Mouse (Mus musculus): ENCODE data around the gene Abhd6.
A peak's percentile ranks its signal among the peaks of the same experiment; 100 is the strongest.
"Not testable (repeated sequence)": the region's sequence is repeated elsewhere in the genome, so short reads cannot be mapped to it uniquely, and the experiment has no call there.

Gene Abhd6

GRCm38 (mm10) chr14:7999030-7999429, 3.7 kb upstream of the Abhd6 start:
- DNase-seq (ENCODE audit: low read depth, low spot score), result no peak

- DNase-seq (ENCODE audit: low read depth, low spot score), result no peak
These were observed 3.3 kb upstream of the Abhd6 start for GRCm38 (mm10) chr14:7999435-7999834.

GRCm38 (mm10) chr14:8000247-8000646, 2.5 kb upstream of the Abhd6 start:
- DNase-seq (ENCODE audit: low read depth, low spot score), result no peak

- DNase-seq (ENCODE audit: low read depth, low spot score), result no peak
These were observed 1.6 kb upstream of the Abhd6 start for GRCm38 (mm10) chr14:8000831-8001685.

- DNase-seq (ENCODE audit: low read depth, low spot score), result no peak
These were observed 480 bp downstream of the Abhd6 start for GRCm38 (mm10) chr14:8003093-8003670.

- DNase-seq (ENCODE audit: low read depth, low spot score), result no peak
These were observed 1.3 kb downstream of the Abhd6 start for GRCm38 (mm10) chr14:8003727-8004670.

GRCm38 (mm10) chr14:8006061-8006460, 3.4 kb downstream of the Abhd6 start:
- DNase-seq (ENCODE audit: low read depth, low spot score), result not testable (repeated sequence)

- DNase-seq (ENCODE audit: low read depth, low spot score), result no peak
These were observed 4.4 kb downstream of the Abhd6 start for GRCm38 (mm10) chr14:8007084-8007483.

GRCm38 (mm10) chr14:8007486-8007885, 4.8 kb downstream of the Abhd6 start:
- peak; percentile 29 for DNase-seq (ENCODE audit: low read depth, low spot score)

- no peak for DNase-seq (ENCODE audit: low read depth, low spot score)
These were observed 5.2 kb downstream of the Abhd6 start for GRCm38 (mm10) chr14:8007923-8008322.

- no peak for DNase-seq (ENCODE audit: low read depth, low spot score)
These were observed 8.6 kb downstream of the Abhd6 start for GRCm38 (mm10) chr14:8011297-8011696.

- no peak for DNase-seq (ENCODE audit: low read depth, low spot score)
These were observed 9.2 kb downstream of the Abhd6 start for GRCm38 (mm10) chr14:8011938-8012337.

- DNase-seq (ENCODE audit: low read depth, low spot score), result no peak
These were observed 13.1 kb downstream of the Abhd6 start for GRCm38 (mm10) chr14:8015756-8016155.

- no peak for DNase-seq (ENCODE audit: low read depth, low spot score)
These were observed 13.6 kb downstream of the Abhd6 start for GRCm38 (mm10) chr14:8016276-8016675.

- no peak for DNase-seq (ENCODE audit: low read depth, low spot score)
These were observed 14.2 kb downstream of the Abhd6 start for GRCm38 (mm10) chr14:8016951-8017350.

- DNase-seq (ENCODE audit: low read depth, low spot score), result no peak
These were observed 17.3 kb downstream of the Abhd6 start for GRCm38 (mm10) chr14:8020011-8020410.

- no peak for DNase-seq (ENCODE audit: low read depth, low spot score)
These were observed 17.8 kb downstream of the Abhd6 start for GRCm38 (mm10) chr14:8020546-8020945.

- DNase-seq (ENCODE audit: low read depth, low spot score), result no peak
These were observed 21.8 kb downstream of the Abhd6 start for GRCm38 (mm10) chr14:8024469-8024868.

- DNase-seq (ENCODE audit: low read depth, low spot score), result no peak
These were observed 22.2 kb downstream of the Abhd6 start for GRCm38 (mm10) chr14:8024936-8025335.

- no peak for DNase-seq (ENCODE audit: low read depth, low spot score)
These were observed 24.2 kb downstream of the Abhd6 start for GRCm38 (mm10) chr14:8026769-8027531.

GRCm38 (mm10) chr14:8028086-8028485, 25.4 kb downstream of the Abhd6 start:
- no peak for DNase-seq (ENCODE audit: low read depth, low spot score)

All from A20 (cell line).